In genomic region chr1:36830913-36831866, GRCm38 (mm10) we compare ENCODE assay signal across 10 mouse cellular contexts.
A peak's percentile ranks its signal among the peaks of the same experiment; 100 is the strongest.
DNase-seq lines count a peak whose midpoint lies in the region; ATAC-seq and TF ChIP-seq lines count a peak whose summit lies in the region.
"Had no signal": no experiment of that assay in that cellular context is flagged by ENCODE, and none has a peak within 500 bp of the region (broad histone marks: within the 10 kb centered on the region; RNA-seq: fewer than 3 reads in every experiment).

No protein-coding gene starts in this region.

- peak overlapping the region; percentile 4; the same call in 1 of the 2 replicates for H3K27ac ChIP-seq in left cerebral cortex, adult 2 months
- no peak overlapping the region; the same call in 1 of the 2 replicates for H3K27ac ChIP-seq in forebrain, embryonic 14.5 days (ENCODE audit: low read depth, low read length)
- peak overlapping the region; percentile 61; the same call in 1 of the 2 replicates for H3K27ac ChIP-seq in midbrain, embryonic 16.5 days (ENCODE audit: low read length)

- no peak overlapping the region for H3K4me2 ChIP-seq in forebrain, embryonic 14.5 days (ENCODE audit: low read length)
- H3K4me2 ChIP-seq in midbrain, embryonic 16.5 days (ENCODE audit: low read length) = no peak overlapping the region

- WGBS in forebrain, embryonic 14.5 days = 70% methylated on average over 14 of the region's 14 CpGs
- WGBS in midbrain, embryonic 16.5 days = 57% methylated on average over 14 of the region's 14 CpGs

- H3K4me1 ChIP-seq in forebrain, embryonic 14.5 days (ENCODE audit: control insufficient read depth, insufficient read depth, low read length) = no peaks in the 10 kb centered on the region
- H3K4me1 ChIP-seq in midbrain, embryonic 16.5 days (ENCODE audit: control insufficient read depth, insufficient read depth, low read length) = no peaks in the 10 kb centered on the region; the same call in 1 of the 2 replicates

- no peaks in the 10 kb centered on the region for H3K9me3 ChIP-seq in forebrain, embryonic 14.5 days (replicated peaks; ENCODE audit: control insufficient read depth, low read length)
- H3K9me3 ChIP-seq in midbrain, embryonic 16.5 days (replicated peaks; ENCODE audit: control insufficient read depth, low read length, poor library complexity, severe bottlenecking) = no peaks in the 10 kb centered on the region

- TF ChIP-seq CTCF in left cerebral cortex, adult 2 months (IDR thresholded peaks at IDR 0.05) = no peak

- no peak overlapping the region for H3K9ac ChIP-seq in forebrain, embryonic 14.5 days (ENCODE audit: low read length)
- no peak overlapping the region for H3K9ac ChIP-seq in midbrain, embryonic 16.5 days (ENCODE audit: low read depth, low read length)

- intact Hi-C loops in left cerebral cortex, adult 2 months (cut with DNase I) = loop anchor here (5.0 kb wide), 1 partner anchor 106 kb away; no protein-coding TSS in a partner anchor
- intact Hi-C loops in left cerebral cortex, postnatal 36 days (cut with DNase I) = no loop called here
- intact Hi-C loops in heart, postnatal 14 days (cut with DNase I) = no loop called here

- H3K27me3 ChIP-seq in forebrain, embryonic 14.5 days (replicated peaks; ENCODE audit: control insufficient read depth, insufficient read depth, low read length) = no peaks in the 10 kb centered on the region
- no peaks in the 10 kb centered on the region for H3K27me3 ChIP-seq in midbrain, embryonic 16.5 days (ENCODE audit: control insufficient read depth, insufficient read depth, low read depth, low read length)

- no peak for ATAC-seq in forebrain, embryonic 14.5 days
- ATAC-seq in midbrain, embryonic 16.5 days = peak; percentile 68

- peaks cover 65% of the 10 kb centered on the region for H3K36me3 ChIP-seq in forebrain, embryonic 14.5 days (ENCODE audit: control insufficient read depth, insufficient read depth, low read length)
- peaks cover 28% of the 10 kb centered on the region for H3K36me3 ChIP-seq in midbrain, embryonic 16.5 days (ENCODE audit: control insufficient read depth, insufficient read depth, low read length)

- no peak overlapping the region for H3K4me3 ChIP-seq in left cerebral cortex, adult 2 months
- H3K4me3 ChIP-seq in forebrain, embryonic 14.5 days (ENCODE audit: low read depth, low read length) = no peak overlapping the region
- H3K4me3 ChIP-seq in midbrain, embryonic 16.5 days (ENCODE audit: low read depth, low read length) = no peak overlapping the region

- no peak for DNase-seq in left cerebral cortex, adult 2 months (ENCODE audit: extremely low spot score in 1 of 2, low spot score in 2 of 2)
- no peak for DNase-seq in left cerebral cortex, adult 11 months (ENCODE audit: low spot score)
- peak; percentile 5 for DNase-seq in forebrain, embryonic 14.5 days (ENCODE audit: low spot score)
- DNase-seq in thymus, postnatal 36 days = peak; percentile 40 to 65
- no peak for DNase-seq in right cerebral cortex, postnatal 4 days
- no peak for DNase-seq in left cerebral cortex, postnatal 36 days (ENCODE audit: low spot score in 2 of 2)
- DNase-seq in heart, postnatal 14 days = no peak
- DNase-seq: heart, adult 11 months; kidney, postnatal 36 days had no signal

Comparison
In these comparisons a context has a peak if more than half of its experiments do, and no peak if none do; other contexts are left out.
1. DNase-seq: peak in forebrain, embryonic 14.5 days (single experiment) and thymus, postnatal 36 days (2 of 2); none in left cerebral cortex, adult 2 months (0 of 2), left cerebral cortex, adult 11 months (single experiment), right cerebral cortex, postnatal 4 days (single experiment), left cerebral cortex, postnatal 36 days (0 of 2) and heart, postnatal 14 days (0 of 2).